Mouse (Mus musculus) thymus, adult 2 months (tissue): ENCODE data around the gene Hic2.

Experiments
- CTCF ChIP-seq: fragments of 200-500 bp; IDR thresholded peaks from 2 replicates; pipeline ENCODE4 v1.5.1; 2012; ENCODE audit warnings: mild to moderate bottlenecking, control low read depth, low read length, moderate library complexity, borderline replicate concordance; ENCODE audit not compliant: control insufficient read depth, poor library complexity, insufficient read depth; ENCODE audit errors: extremely low read depth
- POLR2A ChIP-seq: fragments of 200-500 bp; IDR thresholded peaks from 2 replicates; pipeline ENCODE4 v1.6.1; 2012; ENCODE audit warnings: mild to moderate bottlenecking, low read length, control low read depth, moderate library complexity; ENCODE audit not compliant: control insufficient read depth, poor library complexity, insufficient read depth; ENCODE audit errors: extremely low read depth

DNA sequence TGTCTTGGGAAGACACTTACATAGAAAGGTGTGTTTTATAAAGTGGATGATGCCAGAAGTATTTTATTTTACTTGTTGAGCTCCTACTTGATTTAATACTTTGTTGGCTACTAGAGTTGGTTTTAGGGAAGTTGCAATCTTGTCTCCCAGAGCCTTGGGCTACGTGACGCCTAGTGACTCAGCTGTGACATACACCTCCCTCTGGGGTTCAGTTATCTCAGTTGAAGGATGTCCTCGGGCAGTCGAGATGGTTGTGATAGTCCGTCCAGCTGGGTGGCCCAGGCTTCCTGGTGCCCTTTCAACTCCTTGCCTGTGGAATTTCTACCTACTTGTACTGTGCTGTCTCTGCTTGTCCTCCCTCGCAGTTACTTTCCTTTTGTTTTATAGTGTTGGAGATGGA, 15.8 kb downstream of the Hic2 start:
- no peak for TF ChIP-seq POLR2A
- no peak for TF ChIP-seq CTCF
